Mouse (Mus musculus) granulocyte monocyte progenitor cell, adult 5-6 weeks (primary cell): ENCODE measurements around the gene U2af2. TPM values are rescaled to one million over a fixed set of nuclear protein-coding genes. Genes with fewer than 3 reads are reported as not detected.
"Not testable (repeated sequence)": the region's sequence is repeated elsewhere in the genome, so short reads cannot be mapped to it uniquely, and the experiment has no call there.

Experiments
- ATAC-seq: replicated peaks from 2 replicates; pipeline ENCODE4 v1.8.0; 2016; ENCODE audit warnings: mild to moderate bottlenecking, moderate TSS enrichment, inconsistent platforms; ENCODE audit not compliant: poor library complexity, severe bottlenecking
- total RNA-seq, 2 experiments: library from RNA; stranded (forward) in 1 of 2; stranded (reverse) in 1 of 2; fragments of 200-712, 200-1000 nt in 1 of 2; fragments of >200 nt in 1 of 2; fragmentation: Nextera tagmentation in 1 of 2; gene quantifications; 2 replicates each; pipeline ENCODE4 v1.2.3; 2014 to 2017

Gene U2af2
- total RNA-seq, 2 experiments from 2014 or later: 204 to 265 TPM

DNA sequence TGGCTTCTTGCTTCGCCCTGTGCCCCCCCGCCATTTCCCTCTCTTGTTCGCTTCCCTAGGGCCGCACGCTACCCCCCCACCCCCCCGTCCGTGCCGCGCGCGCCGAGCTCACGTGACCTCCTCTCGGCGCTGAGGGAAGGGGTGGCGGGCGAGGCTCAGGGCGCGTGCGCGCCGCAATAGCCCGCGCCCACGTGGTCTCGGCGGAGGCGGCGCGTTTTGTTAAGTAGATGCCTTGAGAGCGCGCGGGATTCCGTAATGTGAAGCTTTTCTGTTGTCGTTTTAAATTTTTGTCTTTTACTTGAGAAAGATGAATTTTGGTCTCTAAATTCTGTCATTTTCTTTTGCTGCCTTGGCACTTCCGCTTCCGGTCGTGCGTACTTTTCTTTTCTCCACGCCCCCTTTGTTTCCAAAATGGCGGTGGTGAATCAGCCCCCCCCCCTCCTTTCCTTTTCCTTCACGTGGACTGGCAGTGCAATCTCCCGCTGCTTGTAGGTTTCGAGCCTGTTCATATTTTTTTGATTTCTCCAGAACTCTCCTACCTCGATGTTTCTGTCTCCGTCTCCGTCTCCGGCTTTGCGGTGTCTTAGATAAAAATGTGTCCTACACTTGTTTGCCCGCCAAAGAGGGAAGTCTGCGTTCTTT lies 538 bp downstream of the U2af2 start:
- peak; percentile 15; the same call in 1 of the 2 replicates for ATAC-seq

DNA sequence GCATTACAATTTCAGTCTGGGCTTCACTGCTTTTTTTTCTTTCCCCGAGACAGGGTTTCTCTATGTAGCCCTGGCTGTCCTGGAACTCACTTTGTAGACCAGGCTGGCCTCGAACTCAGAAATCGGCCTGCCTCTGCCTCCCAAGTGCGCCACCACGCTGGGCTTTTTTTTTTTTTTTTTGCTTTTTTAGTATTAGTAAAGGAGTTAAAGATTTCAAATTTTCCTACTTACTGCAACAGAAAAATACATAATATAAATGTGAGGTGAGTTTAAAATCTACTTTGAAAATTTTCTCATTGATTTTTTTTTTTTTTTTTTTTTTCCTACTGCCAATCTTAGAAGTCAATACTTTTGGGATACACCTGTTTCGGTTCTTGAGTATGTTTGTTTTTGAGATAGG lies 2.9 kb downstream of the U2af2 start:
- ATAC-seq: no peak

DNA sequence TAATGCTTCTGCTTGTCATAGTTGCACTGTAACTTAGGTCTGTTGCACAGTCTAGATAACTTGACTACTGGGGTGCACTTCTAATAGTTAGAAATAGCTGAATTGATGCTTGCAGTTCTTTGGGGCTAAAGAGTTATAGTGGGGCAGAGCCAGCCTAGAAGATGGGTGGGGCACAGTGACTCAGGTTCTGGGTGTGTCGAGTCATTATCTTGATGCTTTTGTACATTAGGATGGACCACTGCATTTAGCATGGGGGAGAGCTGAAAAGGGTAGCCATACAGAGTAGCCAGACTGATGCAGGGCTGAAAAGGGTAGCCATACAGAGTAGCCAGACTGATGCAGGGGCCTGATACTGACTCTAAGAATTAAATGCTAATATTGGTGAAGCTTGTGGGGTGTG lies 11.6 kb downstream of the U2af2 start:
- no peak for ATAC-seq

DNA sequence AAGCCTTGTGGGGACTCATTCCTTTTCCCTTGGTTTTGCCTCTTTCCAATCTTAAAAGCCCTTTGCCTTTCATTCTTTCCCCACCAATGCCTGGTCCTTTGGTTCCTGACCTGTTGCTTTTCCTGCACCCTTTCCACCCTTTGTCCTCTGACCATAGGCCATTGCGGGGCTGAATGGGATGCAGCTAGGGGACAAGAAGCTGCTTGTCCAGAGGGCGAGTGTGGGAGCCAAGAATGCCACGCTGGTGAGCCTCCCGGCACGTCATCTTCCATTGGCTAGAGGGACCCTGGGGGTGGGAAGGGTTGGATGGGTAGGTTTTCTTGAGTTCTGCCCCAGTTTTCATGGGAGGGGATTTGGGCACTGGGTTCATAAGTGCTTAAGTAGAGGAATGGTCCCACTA lies 13.0 kb downstream of the U2af2 start:
- ATAC-seq: no peak

DNA sequence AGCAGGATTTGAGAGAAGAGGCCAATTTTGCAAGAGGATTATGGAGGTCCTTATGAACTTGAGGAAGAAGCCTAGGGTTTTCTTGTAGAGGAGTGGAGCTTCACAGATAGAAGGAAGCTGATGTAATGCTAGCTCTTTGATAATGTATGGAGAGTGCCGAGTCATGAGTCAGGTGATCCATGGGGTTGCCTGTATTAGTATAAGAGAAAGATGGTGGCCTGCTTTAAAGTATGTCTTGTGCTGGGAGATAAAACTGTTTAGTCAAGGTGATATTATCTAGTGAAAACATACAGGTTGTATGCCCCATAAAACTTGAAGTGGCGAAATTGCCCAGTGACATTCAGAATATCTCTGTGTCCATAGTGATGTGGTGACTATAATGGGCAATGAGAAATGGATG lies 15.0 kb downstream of the U2af2 start:
- no peak for ATAC-seq

DNA sequence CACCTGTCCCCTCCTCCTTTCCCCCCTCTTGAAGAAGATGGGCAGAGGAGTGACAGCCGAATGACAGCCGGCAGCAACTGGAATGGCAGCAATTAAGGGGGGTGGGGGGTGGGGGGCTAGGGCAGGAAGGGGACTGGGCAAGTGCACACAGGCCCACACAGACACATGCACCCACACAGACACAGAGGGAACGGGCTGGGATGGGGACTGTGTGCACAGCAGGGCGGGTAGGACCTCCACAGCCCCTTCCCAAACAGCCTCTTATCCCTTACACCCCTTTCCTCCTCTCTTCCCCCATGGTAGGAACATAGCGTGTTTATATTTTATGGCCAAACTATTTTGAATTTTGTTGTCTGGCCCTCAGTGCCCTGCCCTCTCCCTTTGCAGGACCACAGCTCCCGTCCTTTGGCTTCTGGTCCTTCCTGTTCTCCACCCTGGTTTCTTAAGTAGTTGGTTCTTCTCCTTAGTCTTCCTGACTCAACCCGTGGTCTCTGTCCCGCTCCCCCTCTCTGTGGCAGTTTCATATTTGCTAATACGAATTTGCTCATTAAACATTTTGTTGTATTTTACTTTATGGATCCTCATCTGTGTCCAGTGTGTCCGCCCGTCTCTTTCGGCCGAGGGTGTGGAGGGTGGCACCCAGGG lies 17.5 kb downstream of the U2af2 start:
- not testable (repeated sequence) for ATAC-seq

DNA sequence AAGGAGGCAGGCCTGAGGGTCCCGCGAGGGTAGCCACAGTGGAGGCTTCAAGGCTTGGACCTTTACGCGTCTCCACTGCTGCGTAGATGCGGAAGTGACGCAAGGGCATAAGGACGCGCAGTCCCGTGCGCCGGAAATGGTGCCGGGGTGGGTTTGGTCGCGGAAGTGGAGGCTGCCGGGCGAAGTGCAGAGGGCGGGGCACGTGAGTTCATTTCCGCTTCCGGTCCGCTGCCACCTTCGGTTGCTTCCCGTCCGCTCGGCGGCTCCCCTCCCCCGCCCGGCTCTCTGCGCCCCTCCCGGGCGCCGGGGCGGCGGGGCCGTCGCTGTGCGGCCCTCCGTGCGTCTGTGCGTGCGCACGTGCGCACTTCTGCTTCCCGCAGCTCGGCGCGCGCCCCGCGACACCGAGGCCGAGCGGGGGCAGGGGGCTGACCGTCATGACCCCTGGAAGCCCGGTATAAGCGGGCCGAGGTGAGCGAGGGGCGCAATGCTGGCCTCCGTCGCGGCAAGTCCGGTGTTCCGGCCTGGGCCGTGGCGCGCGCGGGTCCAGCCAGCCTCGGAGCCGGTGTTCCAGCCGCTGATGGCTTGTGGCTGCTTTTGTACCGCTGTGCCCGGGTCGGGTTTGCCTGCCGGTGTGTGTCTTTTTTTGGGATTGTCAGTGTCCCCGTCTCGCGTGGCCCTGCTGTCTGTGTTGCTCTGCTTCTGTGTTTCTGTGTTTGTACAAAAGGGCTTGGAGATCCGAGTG lies 18.2 kb downstream of the U2af2 start, which contains the start of gene Epn1:
Gene Epn1, plus strand, starts transcription at position 226 of the 742 bp plus-strand sequence.
- ATAC-seq: peak; percentile 92

DNA sequence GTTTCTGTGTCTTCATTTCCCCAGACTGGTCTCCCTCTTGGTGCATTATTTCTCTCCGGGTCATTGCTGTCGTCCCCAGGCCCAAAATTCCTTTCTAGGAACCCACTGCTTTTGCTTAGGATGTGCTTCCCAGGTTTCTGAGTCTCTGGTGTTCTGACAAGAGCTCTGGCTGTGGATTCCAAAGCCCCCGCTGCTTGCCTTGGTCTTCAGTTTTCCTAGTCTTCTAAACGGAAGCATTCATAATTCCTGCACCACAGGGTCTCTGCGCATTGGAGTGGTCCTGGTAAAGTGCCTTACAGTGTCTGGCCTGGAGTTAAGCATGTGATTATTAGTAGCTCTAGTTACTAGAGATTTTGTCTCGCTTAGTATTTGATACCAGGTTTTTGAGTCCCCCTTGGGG lies 18.9 kb downstream of the U2af2 start:
- ATAC-seq: no peak

DNA sequence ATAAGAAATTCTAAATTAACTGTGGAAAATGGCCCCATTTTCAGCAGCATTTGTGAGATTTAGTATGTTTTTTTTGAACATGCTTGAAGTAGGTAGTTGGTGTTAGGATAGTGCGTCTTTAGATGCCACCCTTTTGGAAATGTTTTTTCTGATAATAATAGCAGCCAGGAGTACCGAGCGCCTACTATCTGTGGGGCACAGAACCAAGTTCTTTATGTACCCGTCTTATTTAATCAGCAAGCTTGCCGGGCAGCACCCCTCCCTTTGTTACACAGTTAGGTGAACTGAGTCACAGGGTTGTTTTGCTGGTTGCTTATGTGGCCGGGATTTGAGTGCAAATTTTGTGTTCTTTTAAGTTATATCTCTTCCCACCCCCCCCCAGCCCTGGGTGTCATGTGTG lies 19.3 kb downstream of the U2af2 start:
- ATAC-seq: no peak

DNA sequence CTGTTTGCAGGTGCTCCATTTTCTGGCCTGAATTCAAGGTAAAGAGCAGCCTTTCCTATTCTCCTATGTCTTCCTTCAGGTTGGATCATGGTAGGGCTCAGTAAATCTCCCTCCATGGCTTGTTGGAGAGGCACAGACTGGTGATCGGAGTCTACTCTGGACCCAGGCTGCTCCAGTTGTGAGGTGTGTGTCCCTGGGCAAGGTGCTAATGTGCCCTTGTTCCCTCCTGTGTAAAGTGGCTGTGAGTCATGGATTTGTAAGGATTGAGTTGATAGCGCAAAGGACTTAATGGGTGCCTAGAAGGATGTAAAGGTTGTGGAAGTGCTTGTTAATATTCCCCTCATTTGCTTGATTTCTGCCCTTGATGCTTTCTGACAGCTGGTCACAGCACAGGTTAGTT lies 20.0 kb downstream of the U2af2 start:
- ATAC-seq: no peak

DNA sequence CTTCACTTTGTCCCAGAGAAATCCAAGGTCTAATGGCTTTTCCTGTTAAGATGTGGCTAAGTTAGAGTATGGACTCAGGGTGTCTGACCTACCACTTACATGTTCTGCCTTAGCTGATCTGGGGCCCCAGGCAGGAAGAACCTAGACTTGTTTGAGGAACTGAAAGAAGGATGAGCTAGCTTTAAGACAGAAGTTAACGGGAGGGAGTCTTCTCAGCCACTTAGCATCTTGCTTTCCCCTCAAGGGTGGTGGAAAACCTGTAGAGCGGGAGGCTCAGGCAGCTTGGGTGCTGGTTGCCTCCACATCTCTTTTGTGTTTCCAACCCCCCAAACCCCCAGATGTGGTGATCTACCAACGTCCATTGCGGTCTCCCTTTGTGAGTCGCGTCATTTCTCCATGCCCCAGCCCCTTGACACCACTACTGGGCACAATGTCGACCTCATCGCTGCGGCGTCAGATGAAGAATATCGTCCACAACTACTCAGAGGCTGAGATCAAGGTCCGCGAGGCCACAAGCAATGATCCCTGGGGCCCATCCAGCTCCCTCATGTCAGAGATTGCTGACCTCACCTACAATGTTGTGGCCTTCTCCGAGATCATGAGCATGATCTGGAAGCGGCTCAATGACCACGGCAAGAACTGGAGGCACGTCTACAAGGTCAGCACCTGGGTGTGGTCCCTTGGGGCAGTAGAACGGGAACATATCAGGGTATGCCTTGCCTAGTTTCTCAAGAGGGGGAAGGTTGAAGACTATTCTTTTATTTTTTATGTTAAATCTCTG lies 21.6 kb downstream of the U2af2 start:
- peak; percentile 63 for ATAC-seq

DNA sequence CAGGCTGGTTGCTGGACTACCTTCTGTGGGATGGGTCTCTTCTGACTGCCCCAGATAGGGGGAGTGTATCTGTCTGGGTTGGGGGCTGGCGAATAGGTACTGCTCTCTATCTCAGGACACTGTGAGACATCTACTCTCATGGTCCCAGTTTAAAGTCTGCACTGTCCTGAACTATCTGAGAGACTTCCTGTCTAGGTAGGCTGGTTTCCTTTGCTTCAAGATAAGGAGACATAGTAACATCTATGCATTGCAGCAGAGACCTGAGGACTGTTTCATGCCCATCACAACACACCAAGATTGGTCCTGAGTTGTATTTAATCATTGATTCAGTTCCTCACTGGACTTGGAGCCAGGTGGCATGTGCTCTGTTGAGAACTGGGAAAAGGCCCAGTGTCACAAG lies 23.6 kb downstream of the U2af2 start:
- no peak for ATAC-seq

DNA sequence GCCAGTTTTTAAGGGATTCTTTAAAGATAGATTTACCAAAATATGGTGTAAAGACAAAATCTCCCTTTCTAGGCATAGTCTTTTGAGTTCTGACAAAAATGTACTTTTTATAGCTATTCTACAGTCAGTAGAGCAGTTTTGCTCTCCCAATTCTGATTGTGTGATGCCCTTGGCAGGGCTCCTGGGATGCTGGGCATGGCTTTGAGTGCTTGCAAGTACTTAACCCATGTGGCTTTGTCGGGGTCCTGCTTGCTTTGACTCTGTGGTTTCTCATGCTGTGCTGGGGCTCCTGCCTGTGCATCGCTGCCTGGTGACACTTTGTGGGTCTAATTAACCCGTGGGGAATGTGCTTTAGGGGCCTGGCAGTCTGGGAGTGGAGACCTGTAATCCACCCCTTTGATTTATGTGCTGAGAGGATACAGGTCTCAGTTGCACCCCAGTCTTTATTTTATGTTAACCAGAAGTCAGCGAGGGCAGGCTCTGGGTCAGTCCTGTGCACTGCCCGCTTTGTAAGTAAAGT lies 25.0 kb downstream of the U2af2 start:
- no peak for ATAC-seq

DNA sequence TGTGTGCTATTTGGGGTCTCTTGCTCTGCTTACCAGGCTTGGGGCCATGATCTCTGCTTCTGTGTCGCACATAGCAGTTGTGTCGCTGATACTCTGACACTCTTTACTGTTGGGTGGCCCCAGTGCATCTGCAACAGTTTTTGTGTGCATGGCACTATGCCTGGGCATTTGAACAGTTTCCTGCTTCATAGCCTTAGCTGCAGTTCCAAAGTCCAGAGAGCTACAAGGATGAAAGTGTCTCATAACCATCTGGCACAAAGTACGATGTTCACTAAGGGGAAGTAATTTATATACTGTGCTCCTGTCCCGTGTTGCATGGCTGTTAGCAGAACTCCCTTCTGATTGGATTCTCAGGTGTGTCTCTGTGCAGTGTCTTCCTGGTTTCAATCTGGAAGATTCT lies 25.9 kb downstream of the U2af2 start:
- ATAC-seq: no peak

DNA sequence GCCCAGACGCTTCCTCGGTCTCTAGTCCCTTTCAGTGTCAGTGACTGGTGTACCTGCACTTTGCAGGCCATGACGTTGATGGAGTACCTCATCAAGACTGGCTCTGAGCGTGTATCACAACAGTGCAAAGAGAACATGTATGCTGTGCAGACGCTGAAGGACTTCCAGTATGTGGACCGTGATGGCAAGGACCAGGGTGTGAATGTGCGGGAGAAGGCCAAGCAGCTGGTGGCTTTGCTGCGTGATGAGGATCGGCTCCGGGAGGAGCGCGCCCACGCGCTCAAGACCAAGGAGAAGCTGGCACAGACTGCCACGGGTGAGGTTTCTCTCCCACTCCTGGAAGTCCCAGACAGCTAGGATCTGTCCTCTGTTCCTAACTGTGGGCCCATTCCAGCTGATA lies 27.9 kb downstream of the U2af2 start:
- no peak for ATAC-seq

DNA sequence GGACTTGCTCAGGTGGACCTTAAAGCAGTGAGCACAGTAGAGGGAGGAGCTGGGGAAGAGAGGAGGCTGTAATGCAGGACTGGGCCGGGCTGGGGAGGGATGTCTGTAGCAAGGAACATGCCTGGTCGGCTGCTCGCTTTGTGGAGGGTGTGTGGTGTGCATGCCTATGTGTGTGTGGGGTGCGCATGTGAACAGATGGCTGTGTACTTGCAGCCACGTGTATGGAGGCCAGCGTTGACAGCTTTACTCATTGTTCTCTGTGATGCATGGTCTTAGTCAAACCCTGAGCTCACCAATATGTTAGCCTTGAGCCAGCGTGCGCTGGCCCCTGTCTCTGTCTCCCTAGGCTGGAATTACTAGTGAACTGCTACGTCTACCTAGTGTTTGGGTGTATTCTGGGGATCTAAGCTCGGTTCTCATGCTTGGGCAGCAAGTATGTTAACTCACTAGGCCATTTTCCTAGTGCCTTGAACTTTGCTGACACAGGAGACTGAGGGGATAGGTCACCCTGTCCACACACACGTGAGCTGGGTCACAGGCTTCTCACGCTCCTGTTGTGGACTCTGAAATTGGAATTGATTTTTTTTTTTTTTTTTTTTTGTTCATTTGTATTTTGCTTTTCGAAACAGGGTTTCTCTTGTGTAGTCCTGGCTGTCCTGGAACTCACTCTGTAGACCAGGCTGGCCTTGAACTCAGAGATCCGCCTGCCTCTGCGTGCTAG lies 29.2 kb downstream of the U2af2 start:
- ATAC-seq: no peak

DNA sequence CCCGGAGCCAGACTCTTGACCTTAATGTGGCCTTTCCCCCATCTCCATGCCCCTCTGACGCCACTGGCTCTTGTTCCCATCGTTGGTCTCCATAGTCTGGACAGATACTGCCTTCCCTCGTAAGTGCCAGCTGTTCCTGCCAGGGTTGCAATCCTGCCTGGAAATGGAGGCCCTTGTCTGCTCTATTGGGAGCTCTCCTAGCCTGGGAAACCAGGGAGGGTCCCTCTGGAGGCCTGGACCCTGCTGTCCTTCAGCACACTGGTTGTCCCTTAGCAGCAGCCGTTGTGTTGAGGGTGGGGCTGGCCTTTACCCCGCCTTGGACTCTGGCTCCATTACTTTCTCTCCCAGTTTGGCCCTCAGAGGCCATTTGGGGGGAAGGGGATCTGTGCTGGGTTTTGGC lies 30.4 kb downstream of the U2af2 start:
- ATAC-seq: no peak

DNA sequence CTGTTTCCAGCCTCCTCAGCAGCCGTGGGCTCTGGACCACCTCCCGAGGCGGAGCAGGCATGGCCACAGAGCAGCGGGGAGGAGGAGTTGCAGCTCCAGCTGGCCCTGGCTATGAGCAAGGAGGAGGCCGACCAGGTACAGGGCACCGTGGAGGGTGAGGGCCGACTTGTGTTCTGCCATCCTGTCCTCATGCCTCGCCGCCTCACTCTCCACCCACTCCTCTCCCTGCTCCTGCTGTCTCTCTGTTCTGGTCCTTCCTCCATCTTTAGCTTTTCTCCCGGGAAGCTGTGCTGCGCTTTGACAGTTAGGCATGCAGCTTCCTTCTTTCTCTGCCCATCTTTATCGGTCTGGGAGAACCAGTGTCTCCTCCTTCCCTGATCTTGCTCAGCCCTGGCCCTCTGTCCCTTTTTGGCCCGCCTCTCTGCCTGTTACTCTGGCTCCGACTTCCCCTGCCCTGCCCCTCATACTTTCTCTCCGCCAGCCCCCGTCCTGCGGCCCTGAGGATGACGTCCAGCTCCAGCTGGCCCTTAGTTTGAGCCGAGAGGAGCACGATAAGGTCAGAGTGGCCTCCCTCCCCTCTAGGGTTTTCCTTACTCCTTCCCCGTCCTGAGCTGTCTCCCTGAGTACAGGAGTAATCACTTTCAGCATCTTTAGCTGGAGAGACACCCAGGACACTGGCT lies 31.0 kb downstream of the U2af2 start:
- ATAC-seq: no peak

DNA sequence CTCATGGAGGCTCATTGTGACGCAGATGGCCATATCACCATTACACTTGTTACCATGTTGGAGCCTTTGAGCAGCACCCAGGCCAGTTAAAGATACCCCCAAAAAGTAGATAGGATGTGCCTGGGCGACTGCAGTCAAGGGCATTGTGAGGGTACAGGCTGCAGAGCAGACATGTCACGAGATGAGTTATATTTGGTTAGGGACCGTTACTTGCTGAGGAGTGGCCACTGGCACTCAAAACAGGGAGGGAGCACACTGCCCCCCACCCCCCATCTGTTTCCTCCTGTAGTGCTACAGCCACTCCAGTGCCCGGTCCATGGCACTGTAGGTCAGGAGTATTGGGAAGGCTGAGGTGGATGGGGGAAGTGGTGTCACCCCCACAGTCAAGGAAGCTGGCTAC lies 36.8 kb downstream of the U2af2 start:
- ATAC-seq: no peak
